Mouse (Mus musculus): ENCODE measurements around the gene Neurl1b. TPM values are rescaled to one million over a fixed set of nuclear protein-coding genes. Genes with fewer than 3 reads are reported as not detected.

Neurl1b gene
- 1 to 10 TPM; 2.6 to 4.1 TPM for total RNA-seq (2021)
- long read RNA-seq, experiment 1, partial matches to known transcripts: 0 of 1 reads
- long read RNA-seq, experiment 1, other reads (novel, unspliced or antisense): 1 of 1 reads
- long read RNA-seq, experiment 2, partial matches to known transcripts: 0 of 1 reads
- long read RNA-seq, experiment 2, other reads (novel, unspliced or antisense): 1 of 1 reads

GRCm38 (mm10) chr17:26414523-26415354 is at the start of gene Neurl1b:
TSS of gene Neurl1b (plus strand) at chr17:26414829.
- peak; percentile 49 for DNase-seq

GRCm38 (mm10) chr17:26366792-26367191 is 47.8 kb upstream of the Neurl1b start:
- DNase-seq: no peak

GRCm38 (mm10) chr17:26368336-26368992 is 46.2 kb upstream of the Neurl1b start:
- DNase-seq: peak; percentile 58

- no peak for DNase-seq
Observed at GRCm38 (mm10) chr17:26370521-26371245, 43.9 kb upstream of the Neurl1b start.

- DNase-seq: no peak
Observed at GRCm38 (mm10) chr17:26371246-26371535, 43.4 kb upstream of the Neurl1b start.

- no peak for DNase-seq
Observed at GRCm38 (mm10) chr17:26373211-26373610, 41.4 kb upstream of the Neurl1b start.

- DNase-seq: no peak
Observed at GRCm38 (mm10) chr17:26376416-26376815, 38.2 kb upstream of the Neurl1b start.

GRCm38 (mm10) chr17:26376994-26377744 is 37.5 kb upstream of the Neurl1b start:
- no peak for DNase-seq

GRCm38 (mm10) chr17:26380280-26380985 is 34.2 kb upstream of the Neurl1b start:
- DNase-seq: no peak

GRCm38 (mm10) chr17:26380986-26381446 is 33.6 kb upstream of the Neurl1b start:
- DNase-seq: no peak

GRCm38 (mm10) chr17:26381613-26382012 is 33.0 kb upstream of the Neurl1b start:
- no peak for DNase-seq

- no peak for DNase-seq
Observed at GRCm38 (mm10) chr17:26382176-26382575, 32.5 kb upstream of the Neurl1b start.

GRCm38 (mm10) chr17:26382687-26383086 is 31.9 kb upstream of the Neurl1b start:
- no peak for DNase-seq

GRCm38 (mm10) chr17:26384111-26384510 is 30.5 kb upstream of the Neurl1b start:
- no peak for DNase-seq

- DNase-seq: peak; percentile 42
Observed at GRCm38 (mm10) chr17:26385252-26386130, 29.1 kb upstream of the Neurl1b start.

GRCm38 (mm10) chr17:26386131-26386481 is 28.5 kb upstream of the Neurl1b start:
- DNase-seq: no peak

GRCm38 (mm10) chr17:26388106-26388505 is 26.5 kb upstream of the Neurl1b start:
- DNase-seq: peak; percentile 70

GRCm38 (mm10) chr17:26389241-26389640 is 25.4 kb upstream of the Neurl1b start:
- peak; percentile 49 for DNase-seq

- DNase-seq: no peak
Observed at GRCm38 (mm10) chr17:26390666-26391065, 24.0 kb upstream of the Neurl1b start.

- no peak for DNase-seq
Observed at GRCm38 (mm10) chr17:26392355-26392754, 22.3 kb upstream of the Neurl1b start.

All from gastrocnemius, postnatal 25 days (tissue).